Mouse (Mus musculus) CH12.LX (cell line): ENCODE data around the gene Ager. TPM values are rescaled to one million over a fixed set of nuclear protein-coding genes. Genes with fewer than 3 reads are reported as not detected.

ENCODE experiments used
- DNase-seq: peaks from one replicate; pipeline ENCODE4 v3.0.0-alpha.2; 2013; ENCODE audit errors: extremely low read depth
- H3K27ac ChIP-seq: 2 replicates; pipeline ENCODE4 v1.5.1; 2012; ENCODE audit warnings: low read depth, mild to moderate bottlenecking, control low read depth, moderate library complexity; ENCODE audit not compliant: insufficient read depth
- H3K27me3 ChIP-seq: replicated peaks from 2 replicates; pipeline ENCODE3; 2012; ENCODE audit warnings: inconsistent platforms
- H3K36me3 ChIP-seq, 2 experiments: replicated peaks in 1 of 2; 2 replicates each; pipeline versions ENCODE3 to v1.6.1; 2012; ENCODE audit warnings: inconsistent platforms in 1 of 2, low read length in 1 of 2, mild to moderate bottlenecking in 1 of 2, mixed read lengths in 1 of 2, moderate library complexity in 1 of 2; ENCODE audit not compliant: control insufficient read depth in 1 of 2, insufficient read depth in 1 of 2
- H3K4me1 ChIP-seq, 2 experiments: 2 replicates each; pipeline ENCODE4 v1.6.1; 2012; ENCODE audit warnings: inconsistent platforms in 1 of 2, moderate library complexity in 1 of 2; ENCODE audit not compliant: insufficient read depth in 2 of 2, control insufficient read depth in 1 of 2
- H3K4me2 ChIP-seq: 2 replicates; pipeline ENCODE4 v1.6.1; 2012; ENCODE audit warnings: low read depth, mild to moderate bottlenecking, control low read depth; ENCODE audit not compliant: poor library complexity, insufficient read depth, severe bottlenecking
- H3K4me3 ChIP-seq, 3 experiments: fragments of 150-350 bp in 1 of 3; sonication (generic) in 1 of 3; replicated peaks in 1 of 3; 2 replicates each; pipeline versions ENCODE3 to v1.5.1; 2011 to 2012; ENCODE audit warnings: low read depth in 2 of 3, low read length in 2 of 3, mild to moderate bottlenecking in 2 of 3, moderate library complexity in 2 of 3, control low read depth in 1 of 3, improper control_type of control experiment in 1 of 3, inconsistent platforms in 1 of 3, mixed read lengths in 1 of 3; ENCODE audit not compliant: poor library complexity in 1 of 3
- H3K79me2 ChIP-seq: replicated peaks from 2 replicates; pipeline ENCODE4 v1.6.1; 2012; ENCODE audit warnings: mild to moderate bottlenecking, moderate library complexity; ENCODE audit not compliant: control insufficient read depth, poor library complexity, insufficient read depth, severe bottlenecking; ENCODE audit errors: extremely low read depth
- H3K9ac ChIP-seq: 2 replicates; pipeline ENCODE4 v1.6.1; 2012; ENCODE audit warnings: low read depth, mild to moderate bottlenecking, control low read depth, moderate library complexity; ENCODE audit not compliant: insufficient read depth
- H3K9me3 ChIP-seq: replicated peaks from 2 replicates; pipeline ENCODE3; 2012; ENCODE audit warnings: low read length, inconsistent platforms, mixed read lengths
- CHD2 ChIP-seq: IDR thresholded peaks from 2 replicates; pipeline ENCODE4 v1.6.1; 2011; ENCODE audit warnings: low read length, improper control_type of control experiment
- CTCF ChIP-seq, 2 experiments: IDR thresholded peaks in 1 of 2; conservative IDR thresholded peaks in 1 of 2; 2 replicates each; pipeline ENCODE4 v1.5.1; 2011 to 2012; ENCODE audit warnings: low read depth in 2 of 2, low read length in 2 of 2, improper control_type of control experiment in 1 of 2, inconsistent platforms in 1 of 2, mild to moderate bottlenecking in 1 of 2, moderate library complexity in 1 of 2
- ELF1 ChIP-seq: IDR thresholded peaks from 2 replicates; pipeline ENCODE4 v1.6.1; 2014; ENCODE audit warnings: low read depth, mild to moderate bottlenecking, inconsistent platforms, low read length, improper control_type of control experiment
- EP300 ChIP-seq: IDR thresholded peaks from 2 replicates; pipeline ENCODE4 v1.6.1; 2011; ENCODE audit warnings: low read length, improper control_type of control experiment
- ETS1 ChIP-seq: conservative IDR thresholded peaks from 2 replicates; pipeline ENCODE4 v1.6.1; 2012; ENCODE audit warnings: low read depth, mild to moderate bottlenecking, inconsistent platforms, low read length, improper control_type of control experiment, moderate library complexity
- GABPA ChIP-seq: IDR thresholded peaks from 2 replicates; pipeline ENCODE4 v1.6.1; 2012; ENCODE audit warnings: low read depth, low read length, improper control_type of control experiment, inconsistent platforms; ENCODE audit not compliant: insufficient replicate concordance
- HCFC1 ChIP-seq: IDR thresholded peaks from 2 replicates; pipeline ENCODE4 v1.6.1; 2012; ENCODE audit warnings: low read depth, mild to moderate bottlenecking, inconsistent platforms, low read length, improper control_type of control experiment
- IRF4 ChIP-seq: IDR thresholded peaks from 2 replicates; pipeline ENCODE4 v1.6.1; 2014; ENCODE audit warnings: low read depth, mild to moderate bottlenecking, inconsistent platforms, low read length, improper control_type of control experiment
- JUN ChIP-seq: IDR thresholded peaks from 2 replicates; pipeline ENCODE4 v1.6.1; 2011; ENCODE audit warnings: low read depth, mild to moderate bottlenecking, low read length, improper control_type of control experiment, moderate library complexity; ENCODE audit not compliant: insufficient read depth
- JUND ChIP-seq: conservative IDR thresholded peaks from 2 replicates; pipeline ENCODE4 v1.6.1; 2011; ENCODE audit warnings: low read depth, low read length, improper control_type of control experiment
- KAT2A ChIP-seq: IDR thresholded peaks from 2 replicates; pipeline ENCODE4 v1.6.1; 2012; ENCODE audit warnings: low read length, improper control_type of control experiment, inconsistent platforms; ENCODE audit not compliant: insufficient replicate concordance
- MAFK ChIP-seq: IDR thresholded peaks from 2 replicates; pipeline ENCODE4 v1.6.1; 2011; ENCODE audit warnings: low read length, improper control_type of control experiment; ENCODE audit not compliant: insufficient replicate concordance
- MAZ ChIP-seq: IDR thresholded peaks from 2 replicates; pipeline ENCODE4 v1.6.1; 2012; ENCODE audit warnings: low read depth, mild to moderate bottlenecking, inconsistent platforms, low read length, improper control_type of control experiment, moderate library complexity
- MEF2A ChIP-seq: IDR thresholded peaks from 2 replicates; pipeline ENCODE4 v1.6.1; 2014; ENCODE audit warnings: low read depth, mild to moderate bottlenecking, inconsistent platforms, low read length, improper control_type of control experiment, borderline replicate concordance
- MYC ChIP-seq: IDR thresholded peaks from 2 replicates; pipeline ENCODE4 v1.6.1; 2011; ENCODE audit warnings: low read depth, mild to moderate bottlenecking, improper control_type of control experiment, low read length
- NELFE ChIP-seq: IDR thresholded peaks from 2 replicates; pipeline ENCODE4 v1.6.1; 2011; ENCODE audit warnings: low read depth, low read length, improper control_type of control experiment
- PAX5 ChIP-seq: IDR thresholded peaks from 2 replicates; pipeline ENCODE4 v1.6.1; 2012; ENCODE audit warnings: low read length, inconsistent platforms, mixed read lengths
- POLR2A ChIP-seq: IDR thresholded peaks from 2 replicates; pipeline ENCODE4 v1.6.1; 2011; ENCODE audit warnings: low read depth, mild to moderate bottlenecking, improper control_type of control experiment, low read length
- POLR2AphosphoS2 ChIP-seq: IDR thresholded peaks from 2 replicates; pipeline ENCODE4 v1.6.1; 2011; ENCODE audit warnings: low read depth, low read length, improper control_type of control experiment
- RCOR1 ChIP-seq: conservative IDR thresholded peaks from 2 replicates; pipeline ENCODE4 v1.6.1; 2012; ENCODE audit warnings: low read depth, mild to moderate bottlenecking, inconsistent platforms, low read length, improper control_type of control experiment
- SMC3 ChIP-seq: IDR thresholded peaks from 2 replicates; pipeline ENCODE4 v1.6.1; 2011; ENCODE audit warnings: low read depth, low read length, improper control_type of control experiment
- TBP ChIP-seq: conservative IDR thresholded peaks from 2 replicates; pipeline ENCODE4 v1.6.1; 2011; ENCODE audit warnings: low read depth, low read length, improper control_type of control experiment
- TCF12 ChIP-seq: IDR thresholded peaks from 2 replicates; pipeline ENCODE4 v1.6.1; 2014; ENCODE audit warnings: low read depth, mild to moderate bottlenecking, inconsistent platforms, low read length, improper control_type of control experiment
- UBTF ChIP-seq: IDR thresholded peaks from 2 replicates; pipeline ENCODE4 v1.6.1; 2012; ENCODE audit warnings: low read depth, mild to moderate bottlenecking, inconsistent platforms, low read length, improper control_type of control experiment, moderate library complexity
- ZC3H11A ChIP-seq: IDR thresholded peaks from 2 replicates; pipeline ENCODE4 v1.6.1; 2012; ENCODE audit warnings: low read depth, mild to moderate bottlenecking, inconsistent platforms, low read length, improper control_type of control experiment
- ZNF384 ChIP-seq: IDR thresholded peaks from 2 replicates; pipeline ENCODE4 v1.6.1; 2012; ENCODE audit warnings: low read depth, low read length, improper control_type of control experiment, inconsistent platforms
- dilution Hi-C: fragments of 300-500 bp; cut with MboI; formaldehyde crosslinking; loops from 2 replicates; pipeline ENCODE4 v1.14.3; 2020; ENCODE audit warnings: low sequenced_read_pairs; ENCODE audit not compliant: extremely low pct_unique_long_range_greater_than_20kb, extremely low pct_ligation_motif_present
- in situ Hi-C: fragments of 300-500 bp; cut with MboI; formaldehyde crosslinking; loops from 3 replicates; pipeline ENCODE4 v1.14.3; 2019; ENCODE audit warnings: low sequenced_read_pairs, low pct_ligation_motif_present, low pct_unique_long_range_greater_than_20kb, mixed read lengths
- polyA plus RNA-seq: library from polyadenylated mRNA; unstranded; fragments of >175 nt; gene quantifications from 2 replicates; pipeline ENCODE4 v1.2.1, GENCODE M21; 2012; ENCODE audit warnings: low read depth; ENCODE audit not compliant: insufficient read length
- total RNA-seq, 2 experiments: library from RNA; depleted of rRNA; stranded (reverse); fragments of 300-350 nt in 1 of 2; fragments of >200 nt in 1 of 2; gene quantifications; 2 replicates each; pipeline ENCODE4 v1.2.3; 2012 to 2014

Gene Ager
- total and polyA plus RNA-seq, 3 experiments = 0.55 to 3.5 (median 0.81) TPM

DNA sequence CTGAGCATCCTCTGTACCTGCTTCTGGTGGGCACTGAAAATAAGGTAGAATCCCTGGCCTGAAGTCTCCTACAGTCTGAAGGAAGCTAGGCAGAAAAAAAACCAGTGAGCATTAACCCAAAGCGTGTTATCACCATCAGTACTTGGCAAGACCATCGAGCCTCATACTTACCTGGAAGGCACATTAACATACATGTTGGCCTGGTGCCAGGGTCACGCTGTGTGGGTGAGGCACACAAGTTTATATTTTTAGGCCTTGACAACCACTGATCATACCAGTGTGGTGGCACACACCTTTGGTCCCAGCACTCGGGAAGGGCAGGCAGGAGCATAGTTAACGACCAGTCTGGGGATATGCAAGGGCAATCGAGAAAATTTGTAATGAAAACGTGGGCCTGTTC is 10.3 kb downstream of the Ager start:
- dilution Hi-C loops = no loop called here
- Histone ChIP-seq H3K36me3 (peaks cover 29 to 54% of the 10 kb centered on the region in 2 experiments), H3K27ac (no peak overlapping the region)

DNA sequence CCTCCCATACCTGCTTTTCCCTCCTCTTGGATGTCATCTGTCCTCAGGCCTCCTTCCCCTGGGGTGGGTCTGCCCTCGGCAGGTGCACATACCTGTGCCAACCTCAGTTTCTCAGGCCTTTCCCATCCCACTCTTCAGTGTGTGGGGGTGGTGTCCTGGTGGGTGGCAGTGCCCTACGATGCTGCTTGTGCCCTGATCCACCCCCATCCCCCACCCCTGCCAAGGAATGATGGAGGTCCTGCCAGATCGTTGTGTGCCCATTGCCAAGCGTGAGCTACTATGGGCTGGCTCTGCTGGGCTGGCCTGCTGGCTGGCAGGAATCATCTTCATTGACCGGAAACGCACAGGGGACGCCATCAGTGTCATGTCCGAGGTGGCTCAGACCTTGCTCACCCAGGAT is 13.4 kb downstream of the Ager start:
- H3K9me3 ChIP-seq = no peaks in the 10 kb centered on the region
- no peak for DNase-seq
- no peaks in the 10 kb centered on the region for H3K27me3 ChIP-seq
- TF ChIP-seq HCFC1 (no peak), GABPA (no peak), UBTF (no peak), MAZ (no peak), IRF4 (no peak), KAT2A (no peak), MYC (no peak), TBP (no peak), ZC3H11A (no peak), PAX5 (no peak), RCOR1 (no peak), ELF1 (no peak), SMC3 (no peak), EP300 (no peak), ETS1 (no peak), POLR2AphosphoS2 (no peak), ZNF384 (no peak), MAFK (no peak)
- H3K27ac ChIP-seq = no peak overlapping the region
- no peak overlapping the region for H3K9ac ChIP-seq
- no peak overlapping the region for H3K4me2 ChIP-seq
- in situ Hi-C loops = no loop called here
- peaks cover 5% of the 10 kb centered on the region for H3K79me2 ChIP-seq
- dilution Hi-C loops = no loop called here
- peaks cover 39 to 82% of the 10 kb centered on the region in 2 experiments for H3K36me3 ChIP-seq
- H3K4me3 ChIP-seq = no peak overlapping the region
- peaks cover 9 to 26% of the 10 kb centered on the region in 2 experiments for H3K4me1 ChIP-seq

More for the DNA sequence above, 10.3 kb downstream of the Ager start:
- H3K9me3 ChIP-seq = no peaks in the 10 kb centered on the region
- in situ Hi-C loops = no loop called here
- H3K4me1 ChIP-seq = peaks cover 9 to 26% of the 10 kb centered on the region in 2 experiments
- H3K27me3 ChIP-seq = no peaks in the 10 kb centered on the region
- TF ChIP-seq MYC (no peak), MAZ (no peak), KAT2A (no peak), POLR2AphosphoS2 (no peak), MAFK (no peak), NELFE (no peak), JUND (no peak), JUN (no peak), ZC3H11A (no peak), TCF12 (no peak), MEF2A (no peak), CHD2 (no peak), GABPA (no peak), ZNF384 (no peak), CTCF (conservative IDR thresholded peaks at IDR 0.05 in 1 of 2, IDR thresholded peaks at IDR 0.05 in 1 of 2; ENCODE audit: low read depth in 2 of 2, low read length in 2 of 2) (no peak), POLR2A (no peak), SMC3 (no peak)
- H3K9ac ChIP-seq = no peak overlapping the region
- no peak overlapping the region for H3K4me2 ChIP-seq
- no peak overlapping the region for H3K4me3 ChIP-seq
- no peak for DNase-seq
- H3K79me2 ChIP-seq = peaks cover 5% of the 10 kb centered on the region
